Mouse (Mus musculus) small intestine, adult 2 months (tissue): ENCODE measurements around the gene Cavin4. TPM values are rescaled to one million over a fixed set of nuclear protein-coding genes. Genes with fewer than 3 reads are reported as not detected.
"Not testable (repeated sequence)": the region's sequence is repeated elsewhere in the genome, so short reads cannot be mapped to it uniquely, and the experiment has no call there.

ENCODE experiments used
- H3K27ac ChIP-seq: fragments of 200-500 bp; 2 replicates; pipeline ENCODE4 v1.5.1; 2012; ENCODE audit warnings: low read depth, low read length, control low read depth, inconsistent platforms; ENCODE audit not compliant: insufficient read depth
- H3K27me3 ChIP-seq: fragments of 200-500 bp; 2 replicates; pipeline ENCODE4 v1.6.1; 2012; ENCODE audit warnings: mild to moderate bottlenecking, moderate library complexity, low read length, inconsistent platforms; ENCODE audit not compliant: control insufficient read depth, insufficient read depth
- H3K36me3 ChIP-seq: fragments of 200-500 bp; 2 replicates; pipeline ENCODE4 v1.6.1; 2012; ENCODE audit warnings: mild to moderate bottlenecking, low read length, control low read depth, inconsistent platforms; ENCODE audit not compliant: control insufficient read depth, insufficient read depth
- H3K4me1 ChIP-seq: fragments of 200-500 bp; 2 replicates; pipeline ENCODE4 v1.6.1; 2012; ENCODE audit warnings: low read length, inconsistent platforms, mixed read lengths; ENCODE audit not compliant: control insufficient read depth, insufficient read depth, insufficient read length
- H3K4me3 ChIP-seq: fragments of 200-500 bp; 2 replicates; pipeline ENCODE4 v1.5.1; 2012; ENCODE audit warnings: low read depth, mild to moderate bottlenecking, control low read depth, inconsistent platforms, low read length, moderate library complexity
- CTCF ChIP-seq: fragments of 200-500 bp; IDR thresholded peaks from 2 replicates; pipeline ENCODE4 v1.5.1; 2012; ENCODE audit warnings: low read depth, mild to moderate bottlenecking, control low read depth, inconsistent platforms, low read length, moderate library complexity, mixed read lengths; ENCODE audit not compliant: insufficient replicate concordance, insufficient read length; ENCODE audit errors: extremely low read depth
- POLR2A ChIP-seq: fragments of 200-500 bp; IDR thresholded peaks from 2 replicates; pipeline ENCODE4 v1.6.1; 2012; ENCODE audit warnings: low read depth, mild to moderate bottlenecking, control low read depth, inconsistent platforms, low read length, moderate library complexity
- WGBS: fragments of 180-500 bp; shearing (Covaris S2); methylation state at CpG from one replicate; pipeline ENCODE4 v1.1.7; 2018; 5-methylcytosine and 5-hydroxymethylcytosine counted together
- polyA plus RNA-seq: library from polyadenylated mRNA; depleted of rRNA; stranded (reverse); fragments of >200 nt; gene quantifications from 2 replicates; pipeline ENCODE4 v1.2.3, GENCODE M21; 2012

Cavin4 gene
- polyA plus RNA-seq, 1 experiment: not detected

DNA sequence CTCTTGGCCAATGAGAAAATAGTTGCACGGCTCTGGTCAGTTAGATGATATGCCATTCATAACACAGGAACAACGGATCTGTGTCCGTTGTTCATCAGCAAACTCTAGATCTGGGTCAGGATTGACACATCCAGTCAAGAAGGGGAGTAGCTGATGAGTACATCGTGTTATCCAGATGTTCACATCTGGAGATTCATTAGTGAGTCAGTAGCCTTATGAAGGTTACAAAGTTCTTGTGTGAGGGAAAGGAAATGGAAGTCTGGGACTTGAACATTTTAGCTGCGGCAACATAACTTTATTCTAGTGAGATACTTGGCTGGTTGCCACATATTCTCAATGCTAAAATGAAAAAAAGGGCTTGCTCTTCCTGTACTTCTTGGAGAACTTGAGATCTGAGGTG, 9.6 kb downstream of the Cavin4 start:
- H3K36me3 ChIP-seq: no peaks in the 10 kb centered on the region
- no peaks in the 10 kb centered on the region for H3K4me1 ChIP-seq
- no peak overlapping the region for H3K27ac ChIP-seq
- no peak for TF ChIP-seq POLR2A
- no peak for TF ChIP-seq CTCF
- no peaks in the 10 kb centered on the region for H3K27me3 ChIP-seq
- no peak overlapping the region for H3K4me3 ChIP-seq
- 76% methylated on average over 5 of the region's 5 CpGs for WGBS

DNA sequence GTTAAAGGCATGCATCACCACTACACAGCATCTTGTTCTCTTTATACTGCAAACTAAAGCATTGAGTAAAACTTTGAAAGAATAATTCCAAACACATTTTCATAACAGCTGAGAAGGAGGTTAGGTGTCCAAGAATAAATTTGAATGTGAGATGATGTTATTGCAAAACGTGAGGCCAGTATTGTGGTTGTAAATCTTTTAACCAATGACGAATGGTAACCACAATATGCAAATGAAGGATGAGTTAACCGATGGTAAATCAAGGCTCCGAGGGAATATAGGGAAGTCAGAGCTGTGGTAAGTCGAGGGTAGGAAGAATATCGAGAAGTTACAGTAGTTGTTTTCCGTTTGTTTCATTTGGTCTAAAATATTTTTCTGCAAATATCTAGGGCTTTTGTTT, 11.1 kb downstream of the Cavin4 start:
- H3K4me3 ChIP-seq: no peak overlapping the region
- H3K36me3 ChIP-seq: no peaks in the 10 kb centered on the region
- H3K27me3 ChIP-seq: no peaks in the 10 kb centered on the region
- TF ChIP-seq CTCF: no peak
- no peak for TF ChIP-seq POLR2A
- H3K27ac ChIP-seq: no peak overlapping the region
- no peaks in the 10 kb centered on the region for H3K4me1 ChIP-seq
- WGBS: 71% methylated on average over 7 of the region's 7 CpGs

DNA sequence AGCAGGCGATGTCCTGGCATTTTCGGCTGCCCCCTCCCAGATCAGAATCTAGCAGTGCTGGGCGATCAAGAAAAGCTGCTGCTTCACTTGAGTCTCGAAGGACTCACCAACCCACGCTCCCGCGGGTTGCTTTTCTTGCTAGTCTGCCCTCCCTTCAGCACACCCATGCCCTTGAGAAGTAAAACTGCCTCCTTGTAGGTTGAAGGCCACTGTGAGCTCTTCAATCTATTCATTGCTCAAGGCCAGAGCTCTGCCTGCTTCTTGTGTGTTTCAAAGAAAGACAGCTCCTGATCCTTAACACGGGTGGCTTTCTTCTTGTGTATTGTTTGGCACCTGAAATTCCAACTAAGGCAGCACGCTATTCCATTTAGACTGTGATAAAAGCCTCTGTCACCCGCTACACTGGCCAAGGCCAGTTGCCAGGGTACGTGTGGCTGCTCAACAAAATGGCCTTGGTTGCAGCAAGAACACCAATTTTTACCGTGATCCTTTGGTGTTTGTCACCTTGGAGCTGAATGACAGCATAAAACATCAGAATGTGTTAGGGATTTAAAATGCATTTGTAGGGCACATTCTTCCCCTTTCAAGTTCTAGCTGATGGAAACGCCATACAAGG, 13.4 kb downstream of the Cavin4 start:
- Histone ChIP-seq H3K36me3 (no peaks in the 10 kb centered on the region), H3K27ac (no peak overlapping the region), H3K27me3 (no peaks in the 10 kb centered on the region), H3K4me1 (no peaks in the 10 kb centered on the region; the same call in 1 of the 2 replicates), H3K4me3 (no peak overlapping the region)
- 92% methylated on average over 13 of the region's 13 CpGs for WGBS
- no peak for TF ChIP-seq CTCF
- TF ChIP-seq POLR2A: no peak

DNA sequence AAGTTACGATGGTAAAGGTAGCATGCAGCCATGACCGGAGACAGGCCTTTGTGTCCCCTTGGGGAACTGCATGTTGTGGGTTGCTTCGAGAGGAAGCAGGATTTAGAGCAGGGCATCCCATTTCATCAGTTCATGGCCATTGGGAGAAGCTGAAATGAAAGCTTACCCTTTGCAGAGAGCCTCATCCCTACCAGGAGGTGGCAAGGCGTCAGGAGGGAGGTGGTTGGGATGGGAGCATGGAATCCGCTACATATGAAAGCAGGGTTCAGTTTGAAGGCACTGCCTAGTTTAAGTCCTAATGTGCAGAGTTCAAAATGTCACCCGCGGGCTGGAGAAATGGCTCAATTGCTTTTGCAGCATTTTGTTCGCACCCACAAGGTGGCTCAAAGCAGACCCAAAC, 14.0 kb downstream of the Cavin4 start:
- no peaks in the 10 kb centered on the region for H3K27me3 ChIP-seq
- H3K4me1 ChIP-seq: no peaks in the 10 kb centered on the region; the same call in 1 of the 2 replicates
- WGBS: 93% methylated on average over 8 of the region's 8 CpGs
- H3K27ac ChIP-seq: no peak overlapping the region
- TF ChIP-seq CTCF: no peak
- TF ChIP-seq POLR2A: no peak
- H3K36me3 ChIP-seq: no peaks in the 10 kb centered on the region
- H3K4me3 ChIP-seq: no peak overlapping the region

DNA sequence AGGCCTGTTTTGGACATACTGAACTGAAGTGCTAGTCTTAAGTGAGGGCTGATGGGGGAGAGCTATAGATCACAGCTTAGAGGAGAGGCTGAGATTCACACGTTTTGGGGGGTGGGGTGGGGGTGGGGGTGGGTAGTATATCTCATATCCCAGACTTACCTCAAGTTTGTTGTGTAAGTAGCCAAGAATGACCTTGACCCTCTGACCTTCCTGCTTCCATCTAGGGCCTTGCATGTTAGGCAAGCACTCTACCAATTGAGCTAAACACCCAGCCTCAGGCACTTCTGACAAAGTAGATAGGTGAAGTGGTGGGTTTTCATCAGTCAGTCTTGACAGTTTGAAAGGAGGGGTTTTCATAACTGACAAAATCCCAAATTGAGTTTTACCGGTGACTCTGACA, 14.5 kb downstream of the Cavin4 start:
- H3K4me1 ChIP-seq: no peaks in the 10 kb centered on the region; the same call in 1 of the 2 replicates
- no peak for TF ChIP-seq POLR2A
- TF ChIP-seq CTCF: no peak
- WGBS: 71% methylated on average over 2 of the region's 2 CpGs

DNA sequence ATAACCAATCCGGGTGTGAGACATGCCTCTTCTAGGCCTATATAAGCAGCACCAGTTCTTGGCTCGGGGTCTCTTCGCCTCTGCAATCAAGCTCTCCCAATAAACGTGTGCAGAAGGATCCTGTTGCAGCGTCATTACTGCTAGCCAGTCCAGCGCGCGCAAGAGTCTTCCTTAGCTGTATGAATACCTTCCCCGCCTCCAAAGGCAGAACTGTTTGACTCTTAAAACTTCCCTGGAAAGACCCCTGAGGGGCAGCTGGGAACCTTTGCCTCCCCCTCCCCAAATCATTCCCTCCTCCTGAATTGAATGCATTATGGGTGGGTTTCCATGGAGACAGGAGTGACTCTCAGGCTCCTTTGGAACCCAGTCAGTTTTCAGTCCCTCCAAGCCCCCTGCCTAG, 15.5 kb downstream of the Cavin4 start:
- 96% methylated on average over 9 of the region's 9 CpGs for WGBS
- Histone ChIP-seq H3K36me3 (no peaks in the 10 kb centered on the region), H3K4me1 (no peaks in the 10 kb centered on the region; the same call in 1 of the 2 replicates), H3K4me3 (no peak overlapping the region), H3K27ac (no peak overlapping the region), H3K27me3 (no peaks in the 10 kb centered on the region)
- TF ChIP-seq POLR2A (no peak), CTCF (no peak)

More for the DNA sequence above, 14.5 kb downstream of the Cavin4 start:
- H3K27me3 ChIP-seq: no peaks in the 10 kb centered on the region
- H3K27ac ChIP-seq: no peak overlapping the region
- H3K36me3 ChIP-seq: no peaks in the 10 kb centered on the region
- no peak overlapping the region for H3K4me3 ChIP-seq

DNA sequence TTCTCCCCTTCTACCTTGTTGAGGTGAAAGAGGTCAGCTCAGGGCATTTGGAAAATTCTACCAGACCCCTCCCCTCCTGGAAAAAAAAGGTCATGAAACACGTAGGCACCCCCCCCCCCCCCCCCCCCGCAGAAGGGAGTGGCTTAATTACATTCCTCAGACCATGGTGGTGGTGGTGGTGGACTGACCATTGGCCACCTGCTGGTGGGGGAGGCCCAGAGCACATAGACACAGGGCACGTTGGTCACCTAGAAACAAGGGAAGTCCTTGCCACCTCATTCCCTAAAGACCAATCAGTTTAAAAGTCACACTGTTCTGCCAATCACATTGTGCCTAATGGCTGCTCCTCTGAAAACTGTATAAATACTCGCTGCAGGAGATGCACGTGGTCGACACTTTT, 16.4 kb downstream of the Cavin4 start:
- not testable (repeated sequence) for H3K4me3 ChIP-seq, H3K4me1 ChIP-seq, H3K27ac ChIP-seq, H3K27me3 ChIP-seq, H3K36me3 ChIP-seq
- 21% methylated on average over 6 of the region's 6 CpGs for WGBS

DNA sequence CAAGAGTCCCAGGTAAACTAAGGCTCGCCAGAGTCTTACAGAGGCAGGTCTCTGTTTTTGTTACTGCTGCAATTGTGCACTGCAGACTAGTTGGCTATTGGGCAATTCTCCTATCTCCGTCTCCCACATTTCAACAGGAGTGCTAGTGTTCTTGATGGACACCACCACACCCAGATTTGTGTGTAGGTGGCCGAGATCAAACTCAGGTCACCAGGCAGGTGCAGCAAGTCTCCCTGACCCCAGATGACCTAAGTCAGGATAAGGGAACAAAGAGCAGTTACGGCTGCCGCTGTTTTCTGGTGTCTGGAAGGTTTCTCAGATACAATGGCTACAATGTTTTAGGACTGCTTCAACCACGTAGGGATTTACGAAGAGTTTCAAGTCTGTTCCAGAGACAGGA, 16.9 kb downstream of the Cavin4 start:
- Histone ChIP-seq H3K36me3 (no peaks in the 10 kb centered on the region), H3K4me1 (no peaks in the 10 kb centered on the region; the same call in 1 of the 2 replicates), H3K4me3 (no peak overlapping the region), H3K27me3 (no peaks in the 10 kb centered on the region; the same call in 1 of the 2 replicates), H3K27ac (no peak overlapping the region)
- 24% methylated on average over 7 of the region's 7 CpGs for WGBS
- TF ChIP-seq POLR2A: no peak
- no peak for TF ChIP-seq CTCF
